Mouse (Mus musculus) liver, postnatal 0 days (tissue): ENCODE data around the gene Arrb2.

ENCODE experiments used
- CTCF ChIP-seq: sonication (generic); IDR thresholded peaks from 2 replicates; pipeline ENCODE4 v1.5.1; 2016; ENCODE audit warnings: antibody characterized with exemption, low read depth
- EP300 ChIP-seq: IDR thresholded peaks from 2 replicates; pipeline ENCODE4 v1.6.1; 2016; ENCODE audit warnings: antibody characterized with exemption, low read depth, mild to moderate bottlenecking

DNA sequence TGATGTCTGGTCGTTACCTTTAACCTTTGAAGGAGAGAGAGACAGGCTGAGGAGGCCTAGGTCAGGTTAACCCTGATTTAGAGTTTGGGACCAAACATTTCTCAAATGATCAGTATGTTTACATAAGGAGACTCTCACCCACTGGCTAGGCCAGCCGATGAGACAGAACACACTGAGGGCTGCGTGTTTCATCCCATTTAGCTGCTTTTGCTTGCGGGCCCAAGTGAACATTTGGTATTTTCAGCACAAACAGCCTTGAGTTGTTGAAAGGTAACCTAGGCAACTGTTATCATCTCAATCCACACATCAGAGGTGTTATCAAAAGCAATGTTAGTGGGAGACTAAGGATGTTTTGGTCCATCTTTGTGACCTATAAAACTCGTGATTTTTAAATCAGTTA, 12.9 kb upstream of the Arrb2 start:
- TF ChIP-seq CTCF: no peak
- no peak for TF ChIP-seq EP300
